In the genomic region with DNA sequence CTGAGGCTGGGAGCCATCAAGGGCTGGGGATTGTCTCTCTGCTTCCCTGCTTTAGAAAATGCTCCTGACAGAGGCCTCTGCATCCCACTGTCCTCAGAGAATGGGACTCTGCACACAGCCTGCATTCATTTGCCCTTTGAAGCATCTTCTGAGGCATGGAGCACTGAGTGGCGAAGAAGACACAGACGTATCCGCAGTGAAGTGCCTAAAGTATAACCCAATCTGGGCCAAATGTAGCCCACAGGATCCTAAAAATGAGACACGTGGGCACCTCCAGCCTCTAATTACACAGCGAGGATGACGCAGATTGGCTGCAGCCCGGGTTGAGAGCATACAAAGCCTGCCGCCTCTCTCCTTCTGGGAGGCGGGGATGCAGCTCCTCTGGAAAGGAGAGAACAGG, we compare ENCODE assay signal across 8 mouse cellular contexts. TPM values are rescaled to one million over a fixed set of nuclear protein-coding genes. Genes with fewer than 3 reads are reported as not detected.
DNase-seq lines count a peak whose midpoint lies in the region; ATAC-seq and TF ChIP-seq lines count a peak whose summit lies in the region.

No protein-coding gene starts in this region.

- peak; percentile 70; the same call in 1 of the 2 replicates for ATAC-seq in neural tube, embryonic 14.5 days (ENCODE audit: low read depth)

- TF ChIP-seq POLR2A in brain, embryonic 14.5 days (IDR thresholded peaks at IDR 0.05; ENCODE audit: borderline replicate concordance, extremely low read depth, insufficient read depth, insufficient read length, poor library complexity, severe bottlenecking): no peak

- 0 out of 2 replicates have a peak overlapping the region, but pooled peaks have one; percentile 16 for H3K9ac ChIP-seq in neural tube, embryonic 14.5 days (replicated peaks; ENCODE audit: low read depth, low read length)

- H3K4me1 ChIP-seq in neural tube, embryonic 14.5 days (ENCODE audit: control insufficient read depth, insufficient read depth, low read length): no peaks in the 10 kb centered on the region

- H3K36me3 ChIP-seq in neural tube, embryonic 14.5 days (ENCODE audit: control insufficient read depth, insufficient read depth, low read length): no peaks in the 10 kb centered on the region

- no peak overlapping the region for H3K4me2 ChIP-seq in neural tube, embryonic 14.5 days (ENCODE audit: low read depth, low read length)

- TF ChIP-seq CTCF in brain, embryonic 14.5 days (IDR thresholded peaks at IDR 0.05; ENCODE audit: borderline replicate concordance, extremely low read depth, insufficient read depth, insufficient read length): no peak

- H3K4me3 ChIP-seq in neural tube, embryonic 14.5 days (ENCODE audit: low read depth, low read length): no peak overlapping the region

- intact Hi-C loops in left cerebral cortex, postnatal 4 days (cut with DNase I): no loop called here

- WGBS in neural tube, embryonic 14.5 days: 40% methylated on average over 9 of the region's 9 CpGs

- no peaks in the 10 kb centered on the region for H3K9me3 ChIP-seq in neural tube, embryonic 14.5 days (ENCODE audit: control insufficient read depth, low read length)

- peak overlapping the region; percentile 60 for H3K27ac ChIP-seq in neural tube, embryonic 14.5 days (ENCODE audit: low read depth, low read length)

- peak; percentile 68 for DNase-seq in left cerebral cortex, adult 11 months (ENCODE audit: low spot score)
- no peak for DNase-seq in left cerebral cortex, postnatal 4 days
- peak; percentile 70 for DNase-seq in brain, embryonic 14.5 days (ENCODE audit: low read depth)
- DNase-seq in layer of hippocampus, adult 11-12 months (ENCODE audit: low spot score): peak; percentile 51
- no peak for DNase-seq in adipocyte (ENCODE audit: low spot score)
- DNase-seq in kidney, adult 11 months: no peak
- no peak for DNase-seq in gastrocnemius, postnatal 10 days

- no peaks in the 10 kb centered on the region for H3K27me3 ChIP-seq in neural tube, embryonic 14.5 days (ENCODE audit: control insufficient read depth, insufficient read depth, low read length)

RNA-seq across cellular contexts. Expression of a gene that starts 36.3 kb away (rescaled TPM):
- 10 to 100 TPM; 91.9 to 99.8 TPM for total RNA-seq in left cerebral cortex, postnatal 4 days (2021)
- polyA plus RNA-seq in brain, embryonic 14.5 days (2012; rRNA removed): 23.7 and 30.8 TPM in 2 replicates
- polyA plus RNA-seq in neural tube, embryonic 14.5 days (2014; fragmentation: Nextera tagmentation; extraction: Ambion mirVana): 46.1 and 49.1 TPM in 2 replicates
- total RNA-seq in gastrocnemius, postnatal 10 days (2021): 10 to 100 TPM; 28.0 to 31.9 TPM

Comparison
In these comparisons a context has a peak if more than half of its experiments do, and no peak if none do; other contexts are left out.
1. DNase-seq: peak in left cerebral cortex, adult 11 months (single experiment), brain, embryonic 14.5 days (single experiment) and layer of hippocampus, adult 11-12 months (single experiment); none in left cerebral cortex, postnatal 4 days (single experiment), adipocyte (single experiment), kidney, adult 11 months (single experiment) and gastrocnemius, postnatal 10 days (single experiment).